Mouse (Mus musculus) neutrophil, adult 5-6 weeks (primary cell): Measurements from ENCODE around the gene Gm13697. TPM values are rescaled to one million over a fixed set of nuclear protein-coding genes. Genes with fewer than 3 reads are reported as not detected.

Experiments
- ATAC-seq: fragments of 151-379, 151-347 bp; 2 replicates; pipeline ENCODE4 v1.8.0; 2017; ENCODE audit warnings: mild to moderate bottlenecking, moderate TSS enrichment; ENCODE audit not compliant: insufficient number of reproducible peaks, poor library complexity, low FRiP score, severe bottlenecking; ENCODE audit errors: extremely low read depth
- total RNA-seq: library from RNA; stranded (forward); fragments of 200-1000 nt; gene quantifications from 2 replicates; pipeline ENCODE4 v1.2.3, GENCODE M21; 2017

Gm13697 gene
- total RNA-seq, 1 experiment from 2014 or later, result not detected

- no peak for ATAC-seq
Measured at GRCm38 (mm10) chr2:84023319-84023718, 38.8 kb downstream of the Gm13697 start.

GRCm38 (mm10) chr2:84025217-84025616, 40.7 kb downstream of the Gm13697 start:
- no peak for ATAC-seq

GRCm38 (mm10) chr2:84032505-84032904, 48.0 kb downstream of the Gm13697 start:
- ATAC-seq, result no peak

GRCm38 (mm10) chr2:84035997-84036396, 51.5 kb downstream of the Gm13697 start:
- ATAC-seq, result no peak

Other genes starting within 250 kb of the Gm13697 start
- not detected in 2 replicates for gene Fam171b, start 172.1 kb upstream of the Gm13697 start, total RNA-seq
- not detected in 2 replicates for gene Zswim2, start 43.5 kb upstream of the Gm13697 start, total RNA-seq
- gene Gm13698, start 29.1 kb upstream of the Gm13697 start, total RNA-seq, result not detected in 2 replicates
- not detected in 2 replicates for gene Gm13693, start 23.2 kb upstream of the Gm13697 start, total RNA-seq
- not detected in 2 replicates for gene Gm13695, start 17.4 kb upstream of the Gm13697 start, total RNA-seq
- gene Gm13696, start 11.6 kb upstream of the Gm13697 start, total RNA-seq, result not detected in 2 replicates
- gene Gm13694, start 5.8 kb upstream of the Gm13697 start, total RNA-seq, result not detected in 2 replicates
- gene Gm13691, start 5.8 kb downstream of the Gm13697 start, total RNA-seq, result not detected in 2 replicates